Mouse (Mus musculus) forebrain, embryonic 16.5 days (tissue): Measurements from ENCODE around the gene Mcm3. TPM values are rescaled to one million over a fixed set of nuclear protein-coding genes. Genes with fewer than 3 reads are reported as not detected.

Source experiments
- polyA plus RNA-seq: library from polyadenylated mRNA; unstranded; fragments of >200 nt; fragmentation: Nextera tagmentation; extraction: Ambion mirVana; gene quantifications from 2 replicates; pipeline ENCODE4 v1.2.1, GENCODE M21; 2015

The Mcm3 gene
- polyA plus RNA-seq, 1 experiment from 2014 or later, result 48.3 TPM

Other genes with a start within 250 kb of the Mcm3 start
- gene Pkhd1, start 202.2 kb downstream of the Mcm3 start, polyA plus RNA-seq, result 0.01 TPM in 1 of 2 replicates, not detected in the other
- not detected in 2 replicates for gene Il17a, start 89.4 kb downstream of the Mcm3 start, polyA plus RNA-seq
- not detected in 2 replicates for gene Il17f, start 29.7 kb downstream of the Mcm3 start, polyA plus RNA-seq
- 23.8 and 26.4 TPM in 2 replicates for gene Paqr8, start 70.3 kb upstream of the Mcm3 start, polyA plus RNA-seq
- 2.0 and 2.3 TPM in 2 replicates for gene Efhc1, start 131.3 kb upstream of the Mcm3 start, polyA plus RNA-seq